Mouse (Mus musculus) limb, embryonic 14.5 days (tissue): ENCODE data around the gene 0610030E20Rik. TPM values are rescaled to one million over a fixed set of nuclear protein-coding genes. Genes with fewer than 3 reads are reported as not detected.

ENCODE experiments used
- ATAC-seq: fragments of 200-750 bp; cut with Nextera tagmentation; 2 replicates; pipeline ENCODE4 v1.8.0; 2017; ENCODE audit warnings: low read depth, moderate number of reproducible peaks, moderate TSS enrichment; ENCODE audit not compliant: low FRiP score
- DNase-seq: peaks from one replicate; pipeline ENCODE4 v3.0.0-alpha.2; 2015; ENCODE audit warnings: low spot score
- H3K27ac ChIP-seq: fragments of 300-500 bp; sonication (generic); replicated peaks from 2 replicates; pipeline ENCODE4 v1.5.1; 2014; ENCODE audit warnings: low read depth, mild to moderate bottlenecking, low read length, moderate library complexity, mixed read lengths
- H3K27me3 ChIP-seq: fragments of 300-500 bp; sonication (generic); 2 replicates; pipeline ENCODE4 v1.6.1; 2014; ENCODE audit warnings: low read length, mixed read lengths; ENCODE audit not compliant: control insufficient read depth, insufficient read depth
- H3K36me3 ChIP-seq: fragments of 300-500 bp; sonication (generic); 2 replicates; pipeline ENCODE4 v1.6.1; 2014; ENCODE audit warnings: mild to moderate bottlenecking, low read length, moderate library complexity, mixed read lengths; ENCODE audit not compliant: control insufficient read depth, insufficient read depth
- H3K4me1 ChIP-seq: fragments of 300-500 bp; sonication (generic); 2 replicates; pipeline ENCODE4 v1.6.1; 2014; ENCODE audit warnings: antibody characterized with exemption, low read length, mixed read lengths; ENCODE audit not compliant: control insufficient read depth, insufficient read depth
- H3K4me2 ChIP-seq: fragments of 300-500 bp; sonication (generic); replicated peaks from 2 replicates; pipeline ENCODE4 v1.6.1; 2014; ENCODE audit warnings: low read depth, mild to moderate bottlenecking, low read length, moderate library complexity; ENCODE audit not compliant: severe bottlenecking
- H3K4me3 ChIP-seq: fragments of 300-500 bp; sonication (generic); replicated peaks from 2 replicates; pipeline ENCODE4 v1.5.1; 2014; ENCODE audit warnings: low read length
- H3K9ac ChIP-seq: fragments of 300-500 bp; sonication (generic); 2 replicates; pipeline ENCODE4 v1.6.1; 2014; ENCODE audit warnings: mild to moderate bottlenecking, low read depth, low read length, moderate library complexity; ENCODE audit not compliant: severe bottlenecking
- H3K9me3 ChIP-seq: fragments of 300-500 bp; sonication (generic); 2 replicates; pipeline ENCODE4 v1.6.1; 2016; ENCODE audit warnings: low read length; ENCODE audit not compliant: control insufficient read depth
- POLR2A ChIP-seq: fragments of 200-500 bp; IDR thresholded peaks from 2 replicates; pipeline ENCODE4 v1.8.0; 2012; ENCODE audit warnings: inconsistent platforms, mild to moderate bottlenecking, moderate library complexity, borderline replicate concordance; ENCODE audit not compliant: insufficient read depth, insufficient read length; ENCODE audit errors: extremely low read depth
- WGBS: fragments of 180-500 bp; shearing (Covaris S2); extraction: QIAGEN DNeasy Blood & Tissue Kit; methylation state at CpG from one replicate; pipeline ENCODE4 v1.1.7; 2014; 5-methylcytosine and 5-hydroxymethylcytosine counted together
- polyA plus RNA-seq, 2 experiments: library from polyadenylated mRNA; depleted of rRNA in 1 of 2; stranded (reverse) in 1 of 2; unstranded in 1 of 2; fragments of >200 nt; fragmentation: Nextera tagmentation in 1 of 2; extraction: Ambion mirVana in 1 of 2; gene quantifications; 2 replicates each; pipeline versions ENCODE4 v1.2.1 to v1.2.3; 2012 to 2014

0610030E20Rik gene
- polyA plus RNA-seq, 2 experiments: 23.0 to 30.6 TPM

DNA sequence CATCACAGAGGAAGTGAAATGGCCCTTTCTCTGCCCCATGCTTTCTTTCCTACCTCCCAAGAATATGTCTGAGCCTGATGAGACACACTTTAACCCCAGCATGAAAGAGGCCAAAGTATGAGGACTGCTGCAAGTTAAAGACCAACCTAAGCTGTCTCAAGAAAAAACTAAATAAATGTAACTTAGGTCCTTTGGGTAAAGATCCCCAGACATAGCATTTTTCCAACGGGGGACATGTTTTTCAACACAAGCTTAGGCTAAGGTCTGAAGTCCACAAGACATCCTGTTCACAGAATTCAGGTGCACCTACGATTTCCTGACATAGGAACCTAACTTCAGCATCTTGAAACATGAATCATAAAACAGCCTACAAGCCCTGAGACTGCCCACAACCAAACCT, 3.1 kb downstream of the 0610030E20Rik start:
- H3K9ac ChIP-seq: no peak overlapping the region
- H3K36me3 ChIP-seq: peaks cover 32% of the 10 kb centered on the region
- 84% methylated on average over 2 of the region's 2 CpGs for WGBS
- no peak overlapping the region for H3K27ac ChIP-seq
- H3K27me3 ChIP-seq: no peaks in the 10 kb centered on the region
- peaks cover 33% of the 10 kb centered on the region for H3K4me1 ChIP-seq
- H3K9me3 ChIP-seq: no peaks in the 10 kb centered on the region
- no peak for TF ChIP-seq POLR2A
- ATAC-seq: no peak
- H3K4me2 ChIP-seq: no peak overlapping the region
- no peak overlapping the region for H3K4me3 ChIP-seq
- no peak for DNase-seq

DNA sequence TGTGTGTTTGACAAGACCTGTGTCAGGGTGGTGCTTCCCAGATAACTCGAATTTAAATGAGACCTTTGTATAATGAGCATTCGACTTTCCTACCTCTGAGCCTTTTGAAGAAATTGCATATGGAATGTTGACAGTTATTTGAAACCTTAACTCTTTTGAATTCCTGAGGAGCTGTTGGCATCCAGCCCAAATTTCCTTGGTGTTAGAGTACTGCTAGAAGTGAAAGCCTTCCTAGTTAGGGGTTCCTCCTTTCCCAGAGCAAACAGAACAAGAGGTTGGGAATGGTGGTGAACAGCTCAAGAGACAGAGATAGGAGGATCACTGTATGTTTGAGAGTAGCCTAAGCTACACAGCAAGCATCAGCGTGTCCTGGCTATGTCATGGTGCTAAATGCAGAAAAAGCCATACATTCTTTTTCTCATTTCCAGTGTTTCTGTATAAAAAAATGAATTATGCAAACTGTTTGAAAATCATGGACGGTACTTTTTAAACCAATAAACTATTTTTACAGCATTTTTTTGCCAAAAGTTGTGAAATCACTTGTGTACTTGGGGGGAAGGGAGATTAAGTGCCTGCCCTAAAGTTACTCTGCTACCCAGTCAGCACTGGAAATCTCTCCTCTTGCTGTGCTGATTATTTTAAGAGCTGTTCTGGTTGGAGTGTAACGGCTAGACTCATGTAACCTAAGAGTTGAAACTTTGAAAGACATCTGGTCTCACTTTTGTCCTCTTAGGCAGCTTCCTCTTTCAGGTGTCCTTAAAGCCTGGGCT, 5.7 kb downstream of the 0610030E20Rik start:
- H3K27ac ChIP-seq: no peak overlapping the region
- WGBS: 36% methylated on average over 5 of the region's 5 CpGs
- no peak overlapping the region for H3K4me3 ChIP-seq
- no peak for TF ChIP-seq POLR2A
- no peaks in the 10 kb centered on the region for H3K27me3 ChIP-seq
- ATAC-seq (no peak), DNase-seq (peak; percentile 61)
- H3K4me2 ChIP-seq: no peak overlapping the region
- H3K9me3 ChIP-seq: no peaks in the 10 kb centered on the region
- no peak overlapping the region for H3K9ac ChIP-seq
- peaks cover 31% of the 10 kb centered on the region for H3K4me1 ChIP-seq
- peaks cover 32% of the 10 kb centered on the region for H3K36me3 ChIP-seq

DNA sequence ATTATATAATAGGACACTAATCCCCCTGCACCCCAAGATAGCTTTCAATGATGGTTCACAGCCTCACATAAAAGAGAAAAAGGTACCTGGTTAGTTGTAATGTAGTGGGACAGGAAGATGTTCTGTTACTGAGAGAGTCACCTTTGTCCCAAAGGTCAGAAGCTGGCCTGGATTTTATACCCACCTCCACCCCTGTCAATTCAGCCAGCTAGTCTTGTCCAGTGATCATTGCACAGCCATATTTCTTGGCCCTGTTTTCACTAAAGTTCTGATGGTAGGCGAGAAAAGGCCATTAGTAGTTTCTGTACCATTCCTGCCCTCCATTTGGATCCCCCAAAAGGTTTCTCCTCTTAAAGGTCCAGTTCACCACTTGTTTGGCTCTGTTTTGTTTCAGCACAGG, 6.9 kb downstream of the 0610030E20Rik start:
- 71% methylated on average over 1 of the region's 1 CpGs for whole genome bisulfite sequencing

DNA sequence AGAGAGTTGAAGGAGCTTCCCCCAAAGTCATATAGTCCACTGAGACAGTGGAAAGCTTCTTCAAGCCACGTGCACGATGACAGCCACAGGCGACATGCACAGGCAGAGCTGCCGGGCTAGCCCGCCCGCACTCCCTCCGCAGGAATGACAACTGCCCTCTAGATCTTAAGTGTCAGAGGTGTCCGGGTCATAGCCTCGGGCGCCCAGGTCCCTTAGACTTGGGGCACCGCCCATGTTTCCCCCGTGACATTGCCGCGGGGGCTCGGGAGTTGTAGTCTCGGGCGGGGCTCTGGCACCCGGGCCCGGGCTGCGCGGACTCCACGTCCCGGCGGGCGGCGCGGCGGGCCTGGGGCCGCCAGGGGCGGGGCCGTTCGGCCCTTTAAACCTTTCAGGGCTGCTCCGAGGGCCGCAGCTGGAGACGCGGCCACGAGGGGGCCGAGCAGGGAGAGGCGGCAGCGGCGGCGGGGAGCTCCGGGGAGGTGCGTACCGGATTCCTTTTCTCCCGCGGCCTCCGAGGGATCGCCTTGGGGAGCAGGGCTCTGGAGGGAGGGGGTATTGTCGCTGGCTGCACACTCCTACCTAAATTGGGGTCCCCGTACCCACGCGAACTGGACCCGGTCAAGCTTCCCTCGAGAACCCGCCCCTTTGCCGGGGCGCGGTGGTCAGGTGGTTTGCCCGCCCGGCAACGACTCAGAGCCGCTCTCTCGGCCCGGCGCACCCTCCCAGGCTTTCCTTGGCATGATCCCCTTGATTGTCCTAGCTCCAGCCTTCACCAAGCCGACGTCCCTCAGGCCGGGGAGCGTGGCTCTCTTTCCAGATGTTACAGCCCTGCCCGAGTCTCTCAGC, 8.2 kb downstream of the 0610030E20Rik start, which contains the start of gene Tmem150a:
Gene Tmem150a, plus strand, starts transcription at position 382 of the 846 bp plus-strand sequence.
- peak; percentile 75 for DNase-seq
- no peaks in the 10 kb centered on the region for H3K9me3 ChIP-seq
- H3K36me3 ChIP-seq: peaks cover 31% of the 10 kb centered on the region
- WGBS: under 1% methylated on average over 59 of the region's 71 CpGs
- peak within 1 kb of the TSS; percentile 66 for H3K4me3 ChIP-seq
- H3K4me2 ChIP-seq: peak within 1 kb of the TSS; percentile 95
- no peak within 1 kb of the TSS for H3K27ac ChIP-seq
- peak; percentile 88 for ATAC-seq
- H3K27me3 ChIP-seq: no peaks in the 10 kb centered on the region
- peak within 1 kb of the TSS; percentile 67 for H3K9ac ChIP-seq
- H3K4me1 ChIP-seq: peaks cover 24% of the 10 kb centered on the region
- TF ChIP-seq POLR2A: no peak

More for the DNA sequence above, 6.9 kb downstream of the 0610030E20Rik start:
- DNase-seq: no peak
- Histone ChIP-seq H3K27ac (no peak overlapping the region), H3K4me1 (peaks cover 24% of the 10 kb centered on the region), H3K27me3 (no peaks in the 10 kb centered on the region), H3K4me3 (no peak overlapping the region), H3K9ac (no peak overlapping the region), H3K4me2 (no peak overlapping the region), H3K9me3 (no peaks in the 10 kb centered on the region), H3K36me3 (peaks cover 31% of the 10 kb centered on the region)
- no peak for TF ChIP-seq POLR2A
- ATAC-seq: no peak

DNA sequence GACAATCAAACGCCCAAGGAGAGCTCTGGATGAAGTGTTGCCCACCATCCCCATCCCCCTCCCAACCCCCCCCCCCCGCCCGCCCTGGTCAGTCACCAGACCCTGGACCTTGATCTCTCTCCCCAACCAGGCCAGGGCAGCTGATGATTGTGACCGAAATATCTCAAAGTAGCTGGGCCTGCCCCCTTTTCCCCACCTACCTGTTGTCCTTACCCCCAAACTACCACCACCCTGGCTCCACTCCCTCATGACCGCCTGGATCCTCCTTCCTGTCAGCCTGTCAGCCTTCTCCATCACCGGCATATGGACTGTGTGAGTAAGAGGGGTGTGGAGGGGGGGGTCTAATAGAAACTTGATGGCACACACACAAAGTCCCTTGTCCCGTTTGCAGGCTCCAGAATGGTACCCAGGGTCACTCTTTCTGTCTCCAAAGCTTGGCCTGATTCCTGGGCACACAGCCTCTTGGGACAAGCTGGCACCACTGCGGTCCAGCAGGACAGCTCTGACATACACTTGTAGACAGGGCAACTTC, 8.9 kb downstream of the 0610030E20Rik start:
- Histone ChIP-seq H3K4me2 (peak overlapping the region; percentile 95), H3K9ac (peak overlapping the region; percentile 67), H3K27ac (no peak overlapping the region), H3K4me1 (peaks cover 24% of the 10 kb centered on the region), H3K4me3 (peak overlapping the region; percentile 66), H3K36me3 (peaks cover 27% of the 10 kb centered on the region), H3K9me3 (no peaks in the 10 kb centered on the region), H3K27me3 (no peaks in the 10 kb centered on the region)
- 31% methylated on average over 8 of the region's 8 CpGs for WGBS
- DNase-seq (no peak), ATAC-seq (no peak)
- no peak for TF ChIP-seq POLR2A
